Mouse (Mus musculus) urinary bladder, adult 18-20 months (tissue): ENCODE measurements around the gene Igf2bp3.

ENCODE experiments used
- DNase-seq, 2 experiments: peaks; one replicate each; pipeline ENCODE4 v3.0.0; 2022; ENCODE audit warnings: low spot score in 2 of 2, mixed read lengths in 2 of 2

The Igf2bp3 gene

GRCm38 (mm10) chr6:49136739-49137138, 78.0 kb downstream of the Igf2bp3 start:
- DNase-seq, result no peak

GRCm38 (mm10) chr6:49132352-49133090, 82.2 kb downstream of the Igf2bp3 start:
- no peak for DNase-seq

GRCm38 (mm10) chr6:49131855-49132254, 82.9 kb downstream of the Igf2bp3 start:
- no peak for DNase-seq

GRCm38 (mm10) chr6:49130328-49130727, 84.4 kb downstream of the Igf2bp3 start:
- DNase-seq, result no peak

GRCm38 (mm10) chr6:49120370-49120769, 94.4 kb downstream of the Igf2bp3 start:
- no peak for DNase-seq

- DNase-seq, result no peak
Observed at GRCm38 (mm10) chr6:49119462-49120135, 95.2 kb downstream of the Igf2bp3 start.

- no peak for DNase-seq
Observed at GRCm38 (mm10) chr6:49118446-49118845, 96.3 kb downstream of the Igf2bp3 start.

GRCm38 (mm10) chr6:49116241-49116640, 98.5 kb downstream of the Igf2bp3 start:
- no peak for DNase-seq

GRCm38 (mm10) chr6:49115550-49115949, 99.2 kb downstream of the Igf2bp3 start:
- DNase-seq, result no peak

- no peak for DNase-seq
Observed at GRCm38 (mm10) chr6:49114457-49114856, 100.3 kb downstream of the Igf2bp3 start.

- no peak for DNase-seq
Observed at GRCm38 (mm10) chr6:49113895-49114294, 100.9 kb downstream of the Igf2bp3 start.

- no peak for DNase-seq
Observed at GRCm38 (mm10) chr6:49109196-49109595, 105.6 kb downstream of the Igf2bp3 start.

GRCm38 (mm10) chr6:49106746-49107500, 107.8 kb downstream of the Igf2bp3 start:
- DNase-seq, result no peak

GRCm38 (mm10) chr6:49099086-49099485, 115.7 kb downstream of the Igf2bp3 start:
- DNase-seq, result no peak

GRCm38 (mm10) chr6:49097596-49098110, 117.1 kb downstream of the Igf2bp3 start:
- DNase-seq, result no peak

- peak; percentile 61 to 82 for DNase-seq
Observed at GRCm38 (mm10) chr6:49096933-49097461, 117.8 kb downstream of the Igf2bp3 start.

GRCm38 (mm10) chr6:49096421-49096820, 118.3 kb downstream of the Igf2bp3 start:
- DNase-seq, result peak; percentile 14 to 69

GRCm38 (mm10) chr6:49094968-49095367, 119.8 kb downstream of the Igf2bp3 start:
- DNase-seq, result no peak

- no peak for DNase-seq
Observed at GRCm38 (mm10) chr6:49083008-49083407, 131.7 kb downstream of the Igf2bp3 start.

GRCm38 (mm10) chr6:49079313-49079712, 135.4 kb downstream of the Igf2bp3 start:
- DNase-seq, result no peak

- no peak for DNase-seq
Observed at GRCm38 (mm10) chr6:49077894-49078293, 136.9 kb downstream of the Igf2bp3 start.

- no peak for DNase-seq
Observed at GRCm38 (mm10) chr6:49074117-49074490, 140.7 kb downstream of the Igf2bp3 start.
